Comparison of ENCODE assay signal across 36 mouse cellular contexts in the genomic region with DNA sequence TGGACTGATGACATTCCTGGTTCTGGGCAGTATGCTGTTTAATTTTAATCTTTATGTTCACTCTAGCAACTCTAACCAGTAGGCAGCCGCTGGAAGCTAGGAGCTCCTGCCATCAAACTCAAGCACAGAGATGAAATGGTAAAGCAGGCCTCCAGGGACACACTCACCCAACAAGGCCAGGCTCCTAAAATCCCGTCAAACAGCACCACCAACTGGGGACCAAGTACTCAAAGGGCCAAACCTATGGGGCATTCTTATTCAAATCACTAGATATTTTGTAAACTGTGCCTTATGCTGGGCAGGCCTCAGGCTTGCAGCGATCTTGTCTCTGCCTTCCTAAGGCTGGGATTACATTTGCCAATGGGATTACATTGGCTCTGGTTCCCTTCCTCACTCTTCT. TPM values are rescaled to one million over a fixed set of nuclear protein-coding genes. Genes with fewer than 3 reads are reported as not detected.
DNase-seq lines count a peak whose midpoint lies in the region; ATAC-seq and TF ChIP-seq lines count a peak whose summit lies in the region.
"Had no signal": no experiment of that assay in that cellular context is flagged by ENCODE, and none has a peak within 500 bp of the region (broad histone marks: within the 10 kb centered on the region; RNA-seq: fewer than 3 reads in every experiment).

No protein-coding gene starts in this region.

- in situ Hi-C loops in ES-E14 (cut with MboI; ENCODE audit: low sequenced_read_pairs in 2 of 2, unreplicated experiment in 2 of 2), result no loop called here

- H3K4me2 ChIP-seq in kidney, embryonic 15.5 days, result no peak overlapping the region
- no peak overlapping the region for H3K4me2 ChIP-seq in lung, embryonic 14.5 days
- H3K4me2 ChIP-seq in lung, postnatal 0 days (replicated peaks; ENCODE audit: low read depth, low read length), result no peak overlapping the region
- H3K4me2 ChIP-seq: embryonic facial prominence, embryonic 13.5 days; forebrain, embryonic 12.5 days; heart, embryonic 13.5 days; limb, embryonic 15.5 days; neural tube, embryonic 13.5 days; stomach, embryonic 15.5 days had no signal

- peak; percentile 36 for DNase-seq in kidney, adult 2 months
- no peak for DNase-seq in lung, embryonic 14.5 days
- no peak for DNase-seq in lung, postnatal 0 days (ENCODE audit: low spot score)
- DNase-seq in ES-E14 (ENCODE audit: low read depth, low spot score), result no peak
- no peak for DNase-seq in heart, adult 18-20 months
- DNase-seq in cerebellum, adult 8-10 months, result no peak
- DNase-seq: adrenal gland, postnatal 10 days; cerebellum, adult 2 months; cerebellum, postnatal 36 days; embryo, embryonic 11 days; gastrocnemius, postnatal 25 days; heart, adult 2 months; heart, postnatal 14 days; kidney, adult 18-20 months; layer of hippocampus, adult 9-11 months; left cerebral cortex, postnatal 4 days; lung, adult 18-20 months; lung, postnatal 36 days; midbrain, embryonic 14.5 days; right cerebral cortex, adult 18-20 months; right cerebral cortex, postnatal 4 days; thymus, adult 18-20 months; thymus, postnatal 4 days had no signal

- H3K27me3 ChIP-seq in kidney, adult 2 months (replicated peaks; ENCODE audit: control insufficient read depth, insufficient read depth, low read length), result no peaks in the 10 kb centered on the region
- H3K27me3 ChIP-seq in kidney, embryonic 15.5 days, result no peaks in the 10 kb centered on the region
- no peaks in the 10 kb centered on the region for H3K27me3 ChIP-seq in lung, embryonic 14.5 days (ENCODE audit: insufficient read depth, low read length)
- no peaks in the 10 kb centered on the region for H3K27me3 ChIP-seq in lung, postnatal 0 days (replicated peaks; ENCODE audit: insufficient read depth, low read length)
- H3K27me3 ChIP-seq: embryonic facial prominence, embryonic 13.5 days; forebrain, embryonic 12.5 days; heart, embryonic 13.5 days; limb, embryonic 15.5 days; megakaryocyte, embryonic 14.5 days; neural tube, embryonic 13.5 days; Patski; stomach, embryonic 15.5 days had no signal

- no peak for ATAC-seq in kidney, embryonic 15.5 days (replicated peaks; ENCODE audit: low FRiP score)
- ATAC-seq in lung, embryonic 14.5 days (ENCODE audit: insufficient read depth), result no peak
- ATAC-seq in lung, postnatal 0 days, result no peak
- ATAC-seq: activated CD4-positive, CD25-positive, alpha-beta regulatory T cell, adult 4 months; hindbrain, postnatal 0 days; Patski had no signal

- no peak overlapping the region for H3K27ac ChIP-seq in kidney, adult 2 months (ENCODE audit: insufficient read depth, low read depth, low read length)
- H3K27ac ChIP-seq in kidney, embryonic 15.5 days, result no peak overlapping the region
- H3K27ac ChIP-seq in lung, embryonic 14.5 days (ENCODE audit: low read depth), result no peak overlapping the region
- no peak overlapping the region for H3K27ac ChIP-seq in lung, postnatal 0 days (ENCODE audit: low read length)
- H3K27ac ChIP-seq in ES-E14 (ENCODE audit: insufficient read depth, low read depth, low read length, poor library complexity, severe bottlenecking), result peak overlapping the region; percentile 69; the same call in 1 of the 2 replicates
- H3K27ac ChIP-seq: embryonic facial prominence, embryonic 13.5 days; forebrain, embryonic 12.5 days; heart, adult 2 months; heart, embryonic 13.5 days; hindbrain, postnatal 0 days; limb, embryonic 15.5 days; neural tube, embryonic 13.5 days; stomach, embryonic 15.5 days had no signal

- TF ChIP-seq CTCF in kidney, adult 2 months (conservative IDR thresholded peaks at IDR 0.05; ENCODE audit: insufficient read depth, insufficient read length, low read depth, low read length), result peak; percentile 50
- 0 out of 2 replicates have a peak, but pooled peaks have one; percentile 19 for TF ChIP-seq CTCF in lung, embryonic 14.5 days (IDR thresholded peaks at IDR 0.05; ENCODE audit: low read depth)
- no peak; the same call in 1 of the 2 replicates for TF ChIP-seq CTCF in lung, postnatal 0 days (IDR thresholded peaks at IDR 0.05)

- no peak for TF ChIP-seq POLR2A in kidney, adult 2 months (IDR thresholded peaks at IDR 0.05; ENCODE audit: low read depth, low read length)

- H3K9me3 ChIP-seq in kidney, embryonic 15.5 days (replicated peaks), result no peaks in the 10 kb centered on the region
- H3K9me3 ChIP-seq in lung, embryonic 14.5 days (ENCODE audit: low read depth, low read length), result no peaks in the 10 kb centered on the region
- no peaks in the 10 kb centered on the region for H3K9me3 ChIP-seq in lung, postnatal 0 days (ENCODE audit: low read length)
- no peaks in the 10 kb centered on the region for H3K9me3 ChIP-seq in ES-E14 (ENCODE audit: control insufficient read depth, insufficient read depth, low read depth, low read length)
- H3K9me3 ChIP-seq: embryonic facial prominence, embryonic 13.5 days; forebrain, embryonic 12.5 days; heart, embryonic 13.5 days; limb, embryonic 15.5 days; megakaryocyte, embryonic 14.5 days; neural tube, embryonic 13.5 days; stomach, embryonic 15.5 days had no signal

- H3K36me3 ChIP-seq in kidney, adult 2 months (ENCODE audit: control insufficient read depth, insufficient read depth, low read length), result no peaks in the 10 kb centered on the region
- no peaks in the 10 kb centered on the region for H3K36me3 ChIP-seq in kidney, embryonic 15.5 days
- H3K36me3 ChIP-seq in lung, embryonic 14.5 days (ENCODE audit: insufficient read depth), result no peaks in the 10 kb centered on the region
- no peaks in the 10 kb centered on the region for H3K36me3 ChIP-seq in lung, postnatal 0 days (ENCODE audit: insufficient read depth, low read length)
- peaks cover 2% of the 10 kb centered on the region; the same call in 1 of the 2 replicates for H3K36me3 ChIP-seq in ES-E14 (ENCODE audit: control insufficient read depth, insufficient read depth, low read length, poor library complexity, severe bottlenecking)
- H3K36me3 ChIP-seq: embryonic facial prominence, embryonic 13.5 days; forebrain, embryonic 12.5 days; heart, embryonic 13.5 days; limb, embryonic 15.5 days; neural tube, embryonic 13.5 days; stomach, embryonic 15.5 days had no signal

- WGBS in kidney, adult 2 months, result 73% methylated on average over 3 of the region's 3 CpGs
- WGBS in kidney, embryonic 15.5 days, result 76% methylated on average over 3 of the region's 3 CpGs
- 73% methylated on average over 3 of the region's 3 CpGs for WGBS in lung, embryonic 14.5 days
- 78% methylated on average over 3 of the region's 3 CpGs for WGBS in lung, postnatal 0 days

- H3K4me1 ChIP-seq in kidney, adult 2 months (ENCODE audit: control insufficient read depth, insufficient read depth, low read length), result no peaks in the 10 kb centered on the region
- H3K4me1 ChIP-seq in kidney, embryonic 15.5 days, result peaks cover 6% of the 10 kb centered on the region
- no peaks in the 10 kb centered on the region for H3K4me1 ChIP-seq in lung, embryonic 14.5 days (ENCODE audit: insufficient read depth)
- peaks cover 5% of the 10 kb centered on the region; the same call in 1 of the 2 replicates for H3K4me1 ChIP-seq in lung, postnatal 0 days (ENCODE audit: insufficient read depth, low read depth, low read length)
- peaks cover 9% of the 10 kb centered on the region in 2 experiments for H3K4me1 ChIP-seq in ES-E14 (ENCODE audit: control insufficient read depth in 2 of 2, insufficient read depth in 2 of 2, low read length in 2 of 2, poor library complexity in 1 of 2)

- no peak overlapping the region for H3K4me3 ChIP-seq in kidney, adult 2 months (ENCODE audit: insufficient read depth, low read depth, low read length)
- no peak overlapping the region for H3K4me3 ChIP-seq in kidney, embryonic 15.5 days (replicated peaks)
- H3K4me3 ChIP-seq in lung, embryonic 14.5 days (ENCODE audit: low read depth, low read length), result no peak overlapping the region
- no peak overlapping the region for H3K4me3 ChIP-seq in lung, postnatal 0 days (ENCODE audit: low read depth, low read length)
- H3K4me3 ChIP-seq in ES-E14 (ENCODE audit: insufficient read depth in 1 of 2, low read depth in 1 of 2, low read length in 2 of 2, poor library complexity in 1 of 2, severe bottlenecking in 1 of 2), result no peak overlapping the region
- H3K4me3 ChIP-seq: embryonic facial prominence, embryonic 13.5 days; erythroblast, embryonic 14.5 days; forebrain, embryonic 12.5 days; heart, adult 2 months; heart, embryonic 13.5 days; limb, embryonic 15.5 days; megakaryocyte, embryonic 14.5 days; myocyte; neural tube, embryonic 13.5 days; stomach, embryonic 15.5 days had no signal

- no peak for TF ChIP-seq EP300 in lung, postnatal 0 days (IDR thresholded peaks at IDR 0.05)

- no peak overlapping the region for H3K9ac ChIP-seq in kidney, embryonic 15.5 days
- no peak overlapping the region for H3K9ac ChIP-seq in lung, embryonic 14.5 days
- no peak overlapping the region for H3K9ac ChIP-seq in lung, postnatal 0 days (replicated peaks; ENCODE audit: low read depth)
- H3K9ac ChIP-seq in ES-E14 (ENCODE audit: insufficient read depth, low read depth, low read length, poor library complexity, severe bottlenecking), result peak overlapping the region; percentile 16; the same call in 1 of the 2 replicates
- H3K9ac ChIP-seq: embryonic facial prominence, embryonic 13.5 days; forebrain, embryonic 12.5 days; heart, embryonic 13.5 days; limb, embryonic 15.5 days; neural tube, embryonic 13.5 days; stomach, embryonic 15.5 days had no signal

TF ChIP-seq in ES-E14, 5 proteins besides CTCF, POLR2A, EP300 and RAD21:
- TF ChIP-seq MAFK (IDR thresholded peaks at IDR 0.05; ENCODE audit: insufficient read depth, low read depth, low read length) (no peak), ZNF384 (IDR thresholded peaks at IDR 0.05; ENCODE audit: low read depth, low read length) (no peak), ZC3H11A (IDR thresholded peaks at IDR 0.05; ENCODE audit: borderline replicate concordance, low read depth, low read length) (peak; percentile 10; the same call in 1 of the 2 replicates), HCFC1 (IDR thresholded peaks at IDR 0.05; ENCODE audit: borderline replicate concordance, insufficient read depth, low read length) (no peak)

RNA-seq across cellular contexts. Expression of gene Elovl6, which starts 2.8 kb away (rescaled TPM):
- 73.0 and 75.5 TPM in 2 replicates for polyA plus RNA-seq in kidney, adult 2 months (2012; rRNA removed)
- 46.6 and 47.6 TPM in 2 replicates for polyA plus RNA-seq in kidney, embryonic 15.5 days (2015; fragmentation: Nextera tagmentation; extraction: Ambion mirVana)
- polyA plus RNA-seq in lung, embryonic 14.5 days (2014; fragmentation: Nextera tagmentation; extraction: Ambion mirVana), result 21.2 and 21.8 TPM in 2 replicates
- 3.7 and 4.1 TPM in 2 replicates for polyA plus RNA-seq in lung, postnatal 0 days (2015; fragmentation: Nextera tagmentation; extraction: Ambion mirVana)
- total RNA-seq in ES-E14 (2012; rRNA removed), result 109 and 118 TPM in 2 replicates
- total RNA-seq in heart, adult 18-20 months (2021), result 10 to 100 TPM in 1 of 2 experiments, under 1 TPM in 1; 0.65 to 13.4 TPM
